Comparison of ENCODE assay signal across 7 mouse cellular contexts in genomic region chr15:81190630-81191178, GRCm38 (mm10). TPM values are rescaled to one million over a fixed set of nuclear protein-coding genes. Genes with fewer than 3 reads are reported as not detected.
A peak's percentile ranks its signal among the peaks of the same experiment; 100 is the strongest.
DNase-seq lines count a peak whose midpoint lies in the region; ATAC-seq lines count a peak whose summit lies in the region.

TSS of gene Mrtfa (minus strand) at chr15:81190757.

- H3K4me1 ChIP-seq in embryonic facial prominence, embryonic 11.5 days (ENCODE audit: control insufficient read depth, insufficient read depth, low read length) = no peaks in the 10 kb centered on the region
- H3K4me1 ChIP-seq in limb, embryonic 10.5 days = peaks cover 24% of the 10 kb centered on the region
- peaks cover 20% of the 10 kb centered on the region for H3K4me1 ChIP-seq in midbrain, embryonic 13.5 days (replicated peaks)

- no peaks in the 10 kb centered on the region for H3K36me3 ChIP-seq in embryonic facial prominence, embryonic 11.5 days (replicated peaks; ENCODE audit: control insufficient read depth, insufficient read depth, low read depth, low read length)
- peaks cover 17% of the 10 kb centered on the region for H3K36me3 ChIP-seq in limb, embryonic 10.5 days
- peaks cover 11% of the 10 kb centered on the region; the same call in 1 of the 2 replicates for H3K36me3 ChIP-seq in midbrain, embryonic 13.5 days

- ATAC-seq in embryonic facial prominence, embryonic 11.5 days (replicated peaks; ENCODE audit: insufficient number of reproducible peaks, low FRiP score, low TSS enrichment, low read depth) = peak; percentile 99
- peak; percentile 98 for ATAC-seq in granulocyte monocyte progenitor cell, adult 5-6 weeks (replicated peaks; ENCODE audit: poor library complexity, severe bottlenecking)
- ATAC-seq in midbrain, embryonic 13.5 days = peak; percentile 99

- H3K27ac ChIP-seq in embryonic facial prominence, embryonic 11.5 days (replicated peaks; ENCODE audit: low read depth, low read length) = no peak within 1 kb of the TSS; the same call in 1 of the 2 replicates
- H3K27ac ChIP-seq in limb, embryonic 10.5 days = peak within 1 kb of the TSS; percentile 89
- H3K27ac ChIP-seq in midbrain, embryonic 13.5 days = peak within 1 kb of the TSS; percentile 83

- under 1% methylated on average over 48 of the region's 48 CpGs for WGBS in embryonic facial prominence, embryonic 11.5 days
- WGBS in limb, embryonic 10.5 days = under 1% methylated on average over 39 of the region's 48 CpGs
- WGBS in midbrain, embryonic 13.5 days = under 1% methylated on average over 48 of the region's 48 CpGs

- peak within 1 kb of the TSS; percentile 69 for H3K4me3 ChIP-seq in embryonic facial prominence, embryonic 11.5 days (ENCODE audit: low read depth, low read length)
- peak within 1 kb of the TSS; percentile 93 for H3K4me3 ChIP-seq in limb, embryonic 10.5 days
- peak within 1 kb of the TSS; percentile 96 for H3K4me3 ChIP-seq in midbrain, embryonic 13.5 days (replicated peaks)

- no peaks in the 10 kb centered on the region for H3K27me3 ChIP-seq in embryonic facial prominence, embryonic 11.5 days (ENCODE audit: control insufficient read depth, insufficient read depth, low read length)
- H3K27me3 ChIP-seq in limb, embryonic 10.5 days (ENCODE audit: low read depth, poor library complexity, severe bottlenecking) = no peaks in the 10 kb centered on the region
- no peaks in the 10 kb centered on the region for H3K27me3 ChIP-seq in midbrain, embryonic 13.5 days

- peak within 1 kb of the TSS; percentile 70 for H3K9ac ChIP-seq in embryonic facial prominence, embryonic 11.5 days (replicated peaks; ENCODE audit: low read length)
- H3K9ac ChIP-seq in midbrain, embryonic 13.5 days (replicated peaks) = peak within 1 kb of the TSS; percentile 94

- peak; percentile 100 for DNase-seq in adrenal gland, postnatal 14 days
- peak; percentile 99 for DNase-seq in embryonic facial prominence, embryonic 11.5 days (ENCODE audit: low spot score)
- peak; percentile 100 for DNase-seq in kidney, adult 11 months
- DNase-seq in limb, embryonic 10.5 days (ENCODE audit: low spot score) = peak; percentile 98
- peak; percentile 91 for DNase-seq in spleen, adult 12 weeks (ENCODE audit: low spot score)

- H3K4me2 ChIP-seq in embryonic facial prominence, embryonic 11.5 days (ENCODE audit: low read depth, low read length) = peak within 1 kb of the TSS; percentile 59
- peak within 1 kb of the TSS; percentile 68 for H3K4me2 ChIP-seq in midbrain, embryonic 13.5 days (replicated peaks)

- H3K9me3 ChIP-seq in embryonic facial prominence, embryonic 11.5 days (replicated peaks; ENCODE audit: control insufficient read depth, low read length) = no peaks in the 10 kb centered on the region
- H3K9me3 ChIP-seq in limb, embryonic 10.5 days (replicated peaks) = no peaks in the 10 kb centered on the region
- H3K9me3 ChIP-seq in midbrain, embryonic 13.5 days = no peaks in the 10 kb centered on the region

RNA-seq across cellular contexts. Expression of gene Mrtfa, which starts in this region (rescaled TPM):
- total RNA-seq in adrenal gland, postnatal 14 days (2021) = 23.4 and 32.1 TPM in 2 replicates
- 15.5 and 18.4 TPM in 2 replicates for polyA plus RNA-seq in embryonic facial prominence, embryonic 11.5 days (2014; fragmentation: Nextera tagmentation; extraction: Ambion mirVana)
- total RNA-seq in granulocyte monocyte progenitor cell, adult 5-6 weeks (2014; fragmentation: Nextera tagmentation) = 30.9 and 36.9 TPM in 2 replicates
- total RNA-seq in granulocyte monocyte progenitor cell, adult 5-6 weeks (2017) = 11.1 and 12.6 TPM in 2 replicates
- 24.0 and 24.9 TPM in 2 replicates for polyA plus RNA-seq in limb, embryonic 10.5 days (2016; fragmentation: Nextera tagmentation; extraction: Ambion mirVana)
- polyA plus RNA-seq in midbrain, embryonic 13.5 days (2015; fragmentation: Nextera tagmentation; extraction: Ambion mirVana) = 21.6 and 32.0 TPM in 2 replicates
